Mouse (Mus musculus) embryo, embryonic 11.5 days (tissue): ENCODE measurements around the gene Wt1.

Source experiments
- DNase-seq: peaks from one replicate; pipeline ENCODE4 v3.0.0-alpha.2; 2012; ENCODE audit warnings: low read depth, low spot score

Gene Wt1

GRCm38 (mm10) chr2:105126279-105126678, at the start of gene Wt1:
TSS of gene Wt1 (plus strand) at chr2:105126529.
- DNase-seq, result no peak

GRCm38 (mm10) chr2:105077151-105077550, 49.2 kb upstream of the Wt1 start:
- DNase-seq, result no peak

DNA sequence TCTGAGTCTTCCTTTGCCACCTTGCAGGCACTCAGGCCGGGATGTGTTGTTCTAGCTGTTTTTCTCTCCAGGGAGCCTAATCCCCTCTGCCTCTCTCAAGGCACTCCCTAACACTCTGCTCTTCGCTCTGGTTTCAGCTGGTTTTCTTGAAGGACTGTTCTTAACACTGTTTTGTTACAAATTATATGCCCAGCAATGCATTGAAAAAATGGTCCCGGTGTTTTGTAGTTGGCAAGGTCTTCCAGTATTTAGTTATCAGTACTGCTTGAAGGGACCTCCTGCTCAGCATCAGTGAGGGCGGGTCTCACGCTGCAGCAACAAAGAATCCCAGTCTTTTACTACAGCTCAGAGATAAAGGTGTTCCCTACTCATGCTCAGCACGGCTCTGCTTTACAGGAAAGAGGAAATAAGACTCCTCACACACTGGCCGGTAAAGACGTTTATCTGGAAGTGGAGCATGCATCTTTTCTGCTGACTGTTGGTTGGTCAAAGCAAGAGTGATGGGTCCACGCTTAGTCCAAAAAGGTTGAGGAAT, 44.0 kb upstream of the Wt1 start:
- DNase-seq, result no peak

DNA sequence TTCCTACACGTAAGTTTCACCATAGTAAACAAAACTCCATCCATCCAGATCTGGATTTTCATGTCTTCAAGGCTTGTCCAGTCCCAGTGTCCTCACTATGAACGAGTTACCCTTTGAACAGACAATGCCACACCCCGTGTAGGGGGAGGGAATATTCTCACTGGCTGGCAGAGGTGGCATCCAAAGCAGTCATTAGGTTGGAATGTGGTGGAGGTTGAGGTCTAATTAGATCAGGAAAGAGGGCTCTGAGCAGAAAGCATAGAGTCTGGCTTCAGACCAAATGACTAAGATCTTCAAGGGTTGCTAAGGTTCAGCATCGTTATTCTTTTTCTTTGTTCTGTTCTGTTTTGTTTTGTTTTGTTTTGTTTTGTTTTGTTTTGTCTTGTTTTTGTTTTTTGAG, 42.3 kb upstream of the Wt1 start:
- no peak for DNase-seq

GRCm38 (mm10) chr2:105086081-105086480, 40.2 kb upstream of the Wt1 start:
- no peak for DNase-seq

GRCm38 (mm10) chr2:105088005-105088404, 38.3 kb upstream of the Wt1 start:
- DNase-seq, result no peak

- DNase-seq, result peak; percentile 43
Measured at GRCm38 (mm10) chr2:105089083-105089482, 37.2 kb upstream of the Wt1 start.

DNA sequence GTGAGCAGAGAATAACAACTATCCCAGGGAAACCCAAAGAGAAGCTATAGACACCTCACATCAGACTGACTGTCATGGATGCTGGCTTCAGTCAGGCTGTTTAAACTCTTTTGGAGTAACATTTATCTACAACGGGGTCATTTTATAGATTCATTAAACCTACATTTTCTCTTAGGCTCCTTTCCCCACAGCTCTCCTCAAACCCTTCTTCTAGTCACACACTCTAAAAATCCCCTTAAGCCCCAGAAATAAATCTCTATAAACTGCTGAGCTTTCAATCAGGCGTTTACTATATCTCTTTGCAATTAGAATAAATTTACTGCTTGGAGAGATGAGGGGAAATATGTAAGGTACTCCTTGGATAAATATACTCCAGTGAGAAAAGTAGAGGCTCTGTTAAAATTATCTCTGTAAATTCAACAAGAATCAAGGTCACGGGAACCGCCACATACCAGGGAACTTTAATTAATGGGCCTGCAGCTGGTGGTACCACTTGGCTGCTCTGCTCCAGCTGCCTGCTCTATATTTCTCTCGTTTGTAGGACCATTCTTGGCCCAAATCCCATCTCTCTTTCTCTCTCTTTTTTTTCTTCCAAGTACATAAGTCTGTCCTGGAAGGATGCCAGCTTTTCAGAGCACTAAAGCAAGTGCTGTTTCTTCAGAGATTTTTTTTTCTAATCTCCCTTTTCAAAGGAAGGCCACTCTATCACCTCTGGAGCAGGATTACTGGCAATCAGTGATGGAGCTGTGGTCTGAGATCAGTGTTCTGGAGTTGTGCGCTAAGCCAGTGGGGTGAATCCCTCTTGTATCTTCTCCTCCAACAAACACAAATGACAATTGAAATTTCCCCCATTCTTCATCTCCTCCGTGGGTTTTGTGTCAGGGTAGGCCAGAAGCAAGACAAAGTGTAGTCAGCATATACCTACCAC, 36.5 kb upstream of the Wt1 start:
- peak; percentile 32 for DNase-seq

DNA sequence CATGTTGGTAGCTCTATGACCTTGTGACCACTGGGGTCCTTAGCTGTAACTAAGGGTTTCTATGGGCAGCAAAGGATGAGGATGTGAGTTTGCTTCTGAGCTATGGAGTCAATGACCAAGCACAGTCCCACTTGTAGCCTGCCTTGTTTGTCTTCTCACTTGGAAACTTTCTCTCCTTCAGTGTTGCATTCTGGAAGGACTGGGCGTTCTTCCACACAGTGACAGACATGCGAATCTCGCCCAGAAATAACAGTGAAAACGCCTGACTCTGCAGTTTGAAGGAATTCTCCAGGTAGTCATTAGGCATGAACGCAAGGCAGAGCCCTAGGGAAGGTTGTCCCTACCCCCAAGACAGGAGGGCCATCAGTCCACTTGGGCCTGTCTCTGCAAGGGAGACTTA, 35.3 kb upstream of the Wt1 start:
- DNase-seq, result no peak

DNA sequence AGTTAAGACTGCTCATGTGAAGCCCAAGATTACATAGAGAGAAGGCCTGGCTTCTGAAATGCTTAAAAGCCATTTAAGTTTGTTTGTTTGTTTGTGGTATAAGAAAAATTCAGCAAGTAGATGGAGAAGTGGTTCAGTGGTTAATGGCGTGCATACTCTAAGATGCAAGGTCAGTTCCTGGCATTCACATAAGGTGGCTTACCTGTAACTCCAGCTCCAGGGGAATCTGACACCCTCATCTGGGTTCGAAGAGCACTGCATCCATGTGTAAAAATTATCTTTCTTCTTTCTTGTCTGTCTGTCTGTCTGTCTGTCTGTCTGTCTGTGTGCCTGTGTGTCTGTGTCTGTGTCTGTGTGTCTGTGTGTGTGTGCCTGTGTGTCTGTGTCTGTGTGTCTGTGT, 34.6 kb upstream of the Wt1 start, which contains the start of gene Gm11060:
Gene Gm11060 (plus strand): TSS at position 301 of the 400 bp plus-strand sequence.
- no peak for DNase-seq

- no peak for DNase-seq
Measured at GRCm38 (mm10) chr2:105097294-105097953, 28.9 kb upstream of the Wt1 start.

DNA sequence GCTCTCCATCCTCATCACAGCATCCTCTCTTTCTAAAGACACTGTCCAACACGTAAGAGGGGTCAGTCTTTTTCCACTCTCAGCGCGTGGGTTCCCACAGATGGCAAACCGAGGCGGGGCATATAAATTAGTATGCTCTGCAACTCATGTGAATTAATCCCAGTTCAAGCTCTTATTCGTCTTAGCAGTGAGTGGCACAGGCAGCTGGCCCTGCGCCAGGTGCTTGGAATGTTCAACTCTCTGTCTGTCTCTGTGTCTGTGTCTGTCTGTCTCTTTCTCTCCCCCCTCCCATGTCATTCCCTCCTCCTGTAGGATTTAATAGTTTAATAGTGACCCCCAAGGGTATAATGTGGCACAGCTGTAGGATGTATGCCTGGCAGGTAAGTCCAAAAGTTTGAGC, 26.9 kb upstream of the Wt1 start:
- DNase-seq, result no peak

GRCm38 (mm10) chr2:105100541-105100940, 25.8 kb upstream of the Wt1 start:
- no peak for DNase-seq

DNA sequence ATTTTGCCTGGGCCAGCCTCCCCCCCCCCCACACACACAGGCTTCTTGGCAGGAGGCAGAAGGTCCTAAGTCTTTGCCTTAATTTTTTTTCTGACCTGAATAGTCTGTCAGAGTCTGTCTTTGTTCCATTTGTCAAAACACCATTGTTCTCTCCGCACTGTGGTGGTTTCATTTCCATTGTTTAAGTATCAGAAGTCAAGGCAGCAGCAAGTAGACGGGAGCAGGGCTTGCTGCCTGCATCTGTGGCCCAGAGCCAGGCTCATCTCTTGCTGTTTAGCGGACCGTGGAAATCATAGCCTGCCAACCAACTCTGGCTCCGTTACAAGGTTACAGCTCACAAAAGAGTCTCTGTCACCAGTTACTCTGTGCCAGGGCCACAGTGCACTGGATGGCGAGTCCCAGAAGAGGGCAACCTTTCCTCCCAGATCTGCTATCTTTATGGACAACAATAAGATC, 17.6 kb upstream of the Wt1 start:
- no peak for DNase-seq

DNA sequence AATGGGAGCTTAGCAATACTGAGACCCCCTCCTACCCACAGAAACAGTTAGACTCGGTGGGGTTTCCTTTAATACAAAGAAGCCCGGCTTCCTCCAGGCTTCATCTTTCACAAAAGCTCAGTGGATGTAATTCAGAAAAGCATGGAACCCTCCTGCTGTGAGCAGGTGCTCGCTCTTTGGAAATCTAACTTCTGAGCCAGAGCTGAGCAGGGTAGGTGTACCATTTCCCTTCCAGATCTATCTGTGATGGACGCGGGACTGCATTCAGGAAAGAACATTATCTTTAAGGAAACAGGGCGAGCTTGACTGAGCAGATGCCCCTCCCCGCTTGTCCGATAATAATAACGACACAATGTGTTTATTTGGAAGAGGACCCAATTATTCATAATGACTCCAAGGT, 12.3 kb upstream of the Wt1 start:
- DNase-seq, result no peak

DNA sequence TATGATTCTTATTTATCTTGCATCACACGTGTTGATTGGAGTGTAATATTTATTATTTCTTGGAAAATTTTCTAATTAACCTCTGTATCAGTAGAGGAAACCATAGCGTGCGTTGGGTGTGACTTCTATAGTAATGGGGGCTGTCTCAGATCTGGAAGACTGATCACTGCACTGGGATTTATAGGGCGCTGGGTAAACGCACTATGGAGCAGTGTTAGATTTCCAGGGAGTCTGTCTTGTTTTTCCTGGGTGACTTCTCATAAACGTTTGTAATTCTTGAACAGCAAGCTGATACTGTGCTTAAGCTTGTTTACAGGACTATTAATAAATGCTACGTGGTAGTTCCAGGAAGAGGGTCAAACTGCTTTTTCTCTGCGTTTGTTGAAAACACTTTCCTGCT, 8.7 kb upstream of the Wt1 start:
- DNase-seq, result no peak

GRCm38 (mm10) chr2:105122216-105122615, 4.1 kb upstream of the Wt1 start:
- no peak for DNase-seq

DNA sequence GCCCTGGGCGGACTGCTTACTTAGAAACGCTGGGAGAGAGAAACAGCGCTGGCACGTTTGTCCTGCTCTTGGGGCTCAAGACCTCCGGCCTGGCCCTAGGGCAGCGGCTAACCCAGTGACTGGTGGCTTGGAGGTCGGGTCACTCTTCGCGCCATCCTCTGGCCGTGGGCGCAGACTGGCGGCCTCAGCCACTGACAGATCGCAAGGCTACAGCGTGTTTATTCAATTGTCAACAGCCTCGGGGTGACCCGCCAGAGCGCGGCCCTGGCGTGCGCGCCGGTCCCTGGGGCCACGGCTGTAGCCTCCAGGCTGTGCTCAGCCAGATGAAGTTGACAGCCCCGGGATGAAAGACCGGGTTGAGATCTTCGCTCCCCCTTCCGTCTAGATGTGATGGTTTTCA, 3.4 kb upstream of the Wt1 start:
- no peak for DNase-seq

DNA sequence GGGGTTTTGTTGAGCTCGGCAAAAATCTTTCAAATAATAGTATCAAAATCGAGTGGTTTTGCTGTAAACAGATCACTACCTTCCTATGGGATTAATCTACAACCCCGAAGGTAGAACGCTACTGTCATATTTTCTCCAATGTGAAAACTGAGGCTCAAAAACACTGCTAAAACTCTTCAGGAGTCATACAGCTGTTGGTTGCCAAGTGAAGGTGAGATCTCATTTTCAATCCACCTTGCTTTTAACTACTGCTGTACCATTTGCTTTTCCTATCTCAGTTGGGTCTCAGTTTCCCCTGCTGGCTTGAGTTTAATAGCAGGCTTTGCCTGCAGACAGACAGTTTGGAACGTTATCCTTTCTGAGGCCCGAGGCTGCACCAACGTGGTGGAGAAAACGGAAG, 2.9 kb upstream of the Wt1 start:
- DNase-seq, result no peak

DNA sequence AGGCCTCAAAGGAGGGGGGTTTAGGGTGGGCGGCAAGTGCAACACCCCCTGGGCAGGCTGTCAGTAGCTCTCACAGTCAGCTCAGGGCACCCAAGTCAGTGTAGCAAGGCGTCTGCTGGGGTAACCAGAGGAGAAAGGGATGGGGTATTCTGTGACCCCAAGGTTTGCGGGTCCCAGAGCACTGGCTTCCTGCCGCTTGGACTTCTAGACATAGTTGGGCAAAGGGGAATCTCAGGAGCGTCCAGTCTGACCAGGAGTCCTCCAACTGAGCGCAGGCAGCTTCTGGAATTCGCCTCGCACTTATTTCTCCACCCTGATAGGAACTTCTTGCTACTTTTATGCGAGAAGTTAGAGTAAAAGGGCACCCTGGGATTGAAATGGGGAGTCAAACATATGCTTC, 2.4 kb upstream of the Wt1 start:
- no peak for DNase-seq

DNA sequence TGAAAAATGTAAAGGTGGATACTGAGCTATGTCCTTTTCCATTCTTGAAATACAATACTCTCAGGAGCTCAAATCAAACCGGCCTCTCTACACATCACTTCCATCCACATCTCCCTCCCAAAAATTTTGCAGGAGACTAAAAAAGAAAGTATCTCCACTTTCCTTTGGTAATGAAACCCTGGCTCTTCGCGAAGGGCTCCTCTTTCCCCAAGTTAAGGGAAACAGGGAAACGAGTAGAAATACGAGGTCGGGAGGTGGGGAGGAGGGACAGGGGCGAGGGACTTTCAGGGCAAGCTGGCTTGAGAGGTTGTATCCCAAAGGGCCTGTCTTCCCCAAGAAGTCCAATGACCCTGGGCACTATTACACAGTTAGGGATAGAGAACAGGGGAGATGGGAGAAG, 1.9 kb upstream of the Wt1 start:
- DNase-seq, result no peak

DNA sequence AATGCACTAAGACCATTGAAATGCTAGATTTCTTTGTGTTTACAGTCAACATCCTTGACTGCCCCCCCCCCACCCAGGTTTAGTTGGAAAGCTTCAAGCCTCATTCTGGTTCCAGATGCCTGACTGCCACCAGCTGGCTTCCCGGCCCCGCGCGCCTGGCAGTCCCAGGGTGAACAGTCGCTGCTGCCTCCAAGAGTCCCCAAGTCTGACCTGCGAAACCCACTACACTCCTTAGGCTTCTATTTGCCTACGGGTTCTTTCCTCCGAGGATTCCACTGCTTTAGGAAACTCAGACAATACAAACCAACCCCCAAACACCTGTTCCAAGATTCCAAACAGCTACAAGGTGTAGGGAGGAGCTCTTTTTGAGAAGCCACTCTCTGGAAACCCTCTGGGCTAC, 1.1 kb upstream of the Wt1 start:
- no peak for DNase-seq

DNA sequence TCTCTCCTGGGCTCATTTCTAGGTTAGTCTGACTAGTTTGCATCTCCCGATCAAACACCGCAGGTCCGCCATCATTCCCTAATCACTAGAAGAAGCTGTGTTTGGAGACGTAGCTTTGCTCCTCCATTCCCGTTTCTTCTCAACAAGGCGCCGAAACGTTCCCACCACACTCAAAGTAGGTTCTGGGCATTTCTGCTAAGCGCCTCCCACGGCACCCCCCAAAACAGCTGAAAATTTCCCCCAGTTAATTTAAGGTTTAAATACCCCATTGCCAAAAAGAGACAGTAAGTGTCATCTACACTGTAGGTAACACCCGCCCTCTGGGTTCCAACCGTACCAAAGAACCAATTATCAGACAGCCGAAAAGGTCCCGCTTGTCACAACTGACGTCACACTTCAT, 688 bp upstream of the Wt1 start:
- no peak for DNase-seq
